Mouse (Mus musculus) midbrain, embryonic 15.5 days (tissue): Measurements from ENCODE around the gene Nsf. TPM values are rescaled to one million over a fixed set of nuclear protein-coding genes. Genes with fewer than 3 reads are reported as not detected.

Experiments
- ATAC-seq: fragments of 200-750 bp; cut with Nextera tagmentation; replicated peaks from 2 replicates; pipeline ENCODE4 v1.8.0; 2017; ENCODE audit warnings: moderate TSS enrichment
- H3K27ac ChIP-seq: fragments of 300-500 bp; sonication (generic); 2 replicates; pipeline ENCODE4 v1.5.1; 2015; ENCODE audit warnings: mild to moderate bottlenecking, inconsistent platforms
- H3K27me3 ChIP-seq: fragments of 300-500 bp; sonication (generic); replicated peaks from 2 replicates; pipeline ENCODE4 v1.6.1; 2015; ENCODE audit warnings: inconsistent platforms
- H3K36me3 ChIP-seq: fragments of 300-500 bp; sonication (generic); replicated peaks from 2 replicates; pipeline ENCODE4 v1.6.1; 2015; ENCODE audit warnings: inconsistent platforms
- H3K4me1 ChIP-seq: fragments of 300-500 bp; sonication (generic); 2 replicates; pipeline ENCODE4 v1.6.1; 2015; ENCODE audit warnings: inconsistent platforms
- H3K4me2 ChIP-seq: fragments of 300-500 bp; sonication (generic); 2 replicates; pipeline ENCODE4 v1.6.1; 2015; ENCODE audit warnings: inconsistent platforms, mild to moderate bottlenecking, moderate library complexity
- H3K4me3 ChIP-seq: fragments of 300-500 bp; sonication (generic); 2 replicates; pipeline ENCODE4 v1.5.1; 2015; ENCODE audit warnings: mild to moderate bottlenecking, inconsistent platforms
- H3K9ac ChIP-seq: fragments of 300-500 bp; sonication (generic); 2 replicates; pipeline ENCODE4 v1.6.1; 2015; ENCODE audit warnings: mild to moderate bottlenecking, inconsistent platforms
- H3K9me3 ChIP-seq: fragments of 300-500 bp; sonication (generic); 2 replicates; pipeline ENCODE4 v1.6.1; 2016; ENCODE audit warnings: inconsistent platforms
- WGBS: fragments of 180-500 bp; shearing (Covaris S2); methylation state at CpG from one replicate; pipeline ENCODE4 v1.1.7; 2015; ENCODE audit warnings: mixed read lengths; 5-methylcytosine and 5-hydroxymethylcytosine counted together
- polyA plus RNA-seq: library from polyadenylated mRNA; unstranded; fragments of >200 nt; fragmentation: Nextera tagmentation; extraction: Ambion mirVana; gene quantifications from 2 replicates; pipeline ENCODE4 v1.2.1, GENCODE M21; 2015

Nsf gene
- polyA plus RNA-seq, 1 experiment from 2014 or later: 203 TPM

- Histone ChIP-seq H3K9me3 (no peaks in the 10 kb centered on the region), H3K9ac (no peak overlapping the region), H3K4me3 (no peak overlapping the region), H3K36me3 (0 out of 2 replicates have a peak, but pooled peaks cover 6% of the 10 kb centered on the region), H3K27ac (peak overlapping the region; percentile 73), H3K4me2 (peak overlapping the region; percentile 11; the same call in 1 of the 2 replicates), H3K27me3 (no peaks in the 10 kb centered on the region), H3K4me1 (peaks cover 28% of the 10 kb centered on the region)
- ATAC-seq: peak; percentile 35; the same call in 1 of the 2 replicates
- 11% methylated on average over 10 of the region's 10 CpGs for WGBS
Observed at GRCm38 (mm10) chr11:103853284-103853920, 100.5 kb downstream of the Nsf start.

GRCm38 (mm10) chr11:103852590-103853283 lies 101.1 kb downstream of the Nsf start:
- Histone ChIP-seq H3K4me2 (no peak overlapping the region), H3K4me1 (peaks cover 28% of the 10 kb centered on the region), H3K9me3 (no peaks in the 10 kb centered on the region), H3K27ac (peak overlapping the region; percentile 73), H3K4me3 (no peak overlapping the region), H3K9ac (no peak overlapping the region), H3K36me3 (no peaks in the 10 kb centered on the region), H3K27me3 (no peaks in the 10 kb centered on the region)
- 30% methylated on average over 16 of the region's 16 CpGs for WGBS
- no peak for ATAC-seq

GRCm38 (mm10) chr11:103848287-103848686 lies 105.6 kb downstream of the Nsf start:
- Histone ChIP-seq H3K27ac (no peak overlapping the region), H3K4me2 (no peak overlapping the region), H3K4me3 (no peak overlapping the region), H3K9ac (no peak overlapping the region), H3K9me3 (no peaks in the 10 kb centered on the region), H3K27me3 (no peaks in the 10 kb centered on the region), H3K4me1 (peaks cover 13% of the 10 kb centered on the region), H3K36me3 (0 out of 2 replicates have a peak, but pooled peaks cover 3% of the 10 kb centered on the region)
- WGBS: 92% methylated on average over 11 of the region's 11 CpGs
- ATAC-seq: no peak

- Histone ChIP-seq H3K9ac (no peak overlapping the region), H3K4me3 (no peak overlapping the region), H3K9me3 (no peaks in the 10 kb centered on the region), H3K4me1 (peaks cover 21% of the 10 kb centered on the region), H3K27me3 (no peaks in the 10 kb centered on the region), H3K4me2 (peak overlapping the region; percentile 16), H3K27ac (peak overlapping the region; percentile 72), H3K36me3 (no peaks in the 10 kb centered on the region)
- ATAC-seq: peak; percentile 82
- 2% methylated on average over 11 of the region's 11 CpGs for WGBS
Observed at GRCm38 (mm10) chr11:103840834-103841233, 113.0 kb downstream of the Nsf start.

GRCm38 (mm10) chr11:103838955-103839354 lies 114.9 kb downstream of the Nsf start:
- no peak for ATAC-seq
- 84% methylated on average over 2 of the region's 2 CpGs for WGBS
- Histone ChIP-seq H3K9ac (no peak overlapping the region), H3K27ac (no peak overlapping the region), H3K36me3 (no peaks in the 10 kb centered on the region), H3K9me3 (no peaks in the 10 kb centered on the region), H3K4me2 (no peak overlapping the region), H3K27me3 (no peaks in the 10 kb centered on the region), H3K4me1 (peaks cover 21% of the 10 kb centered on the region), H3K4me3 (no peak overlapping the region)

GRCm38 (mm10) chr11:103832331-103832730 lies 121.5 kb downstream of the Nsf start:
- no peak overlapping the region for H3K9ac ChIP-seq
- no peaks in the 10 kb centered on the region for H3K4me1 ChIP-seq
- 86% methylated on average over 4 of the region's 4 CpGs for whole genome bisulfite sequencing
- H3K36me3 ChIP-seq: peaks cover 3% of the 10 kb centered on the region; the same call in 1 of the 2 replicates
- H3K27ac ChIP-seq: no peak overlapping the region
- no peak for ATAC-seq
- no peak overlapping the region for H3K4me2 ChIP-seq
- no peaks in the 10 kb centered on the region for H3K9me3 ChIP-seq
- no peak overlapping the region for H3K4me3 ChIP-seq
- no peaks in the 10 kb centered on the region for H3K27me3 ChIP-seq

GRCm38 (mm10) chr11:103831766-103832165 lies 122.1 kb downstream of the Nsf start:
- no peaks in the 10 kb centered on the region for H3K9me3 ChIP-seq
- H3K36me3 ChIP-seq: peaks cover 8% of the 10 kb centered on the region; the same call in 1 of the 2 replicates
- WGBS: 69% methylated on average over 3 of the region's 3 CpGs
- H3K27ac ChIP-seq: no peak overlapping the region
- no peak overlapping the region for H3K4me2 ChIP-seq
- H3K9ac ChIP-seq: no peak overlapping the region
- ATAC-seq: no peak
- H3K4me3 ChIP-seq: no peak overlapping the region
- no peaks in the 10 kb centered on the region for H3K27me3 ChIP-seq
- H3K4me1 ChIP-seq: no peaks in the 10 kb centered on the region

- Histone ChIP-seq H3K4me1 (no peaks in the 10 kb centered on the region), H3K4me3 (no peak overlapping the region), H3K27ac (no peak overlapping the region), H3K9me3 (no peaks in the 10 kb centered on the region), H3K9ac (no peak overlapping the region), H3K36me3 (peaks cover 8% of the 10 kb centered on the region; the same call in 1 of the 2 replicates), H3K27me3 (no peaks in the 10 kb centered on the region), H3K4me2 (no peak overlapping the region)
- ATAC-seq: no peak
- WGBS: 85% methylated on average over 9 of the region's 9 CpGs
Observed at GRCm38 (mm10) chr11:103830476-103830875, 123.4 kb downstream of the Nsf start.

GRCm38 (mm10) chr11:103829956-103830355 lies 123.9 kb downstream of the Nsf start:
- H3K9me3 ChIP-seq: no peaks in the 10 kb centered on the region
- H3K36me3 ChIP-seq: peaks cover 12% of the 10 kb centered on the region; the same call in 1 of the 2 replicates
- 62% methylated on average over 4 of the region's 4 CpGs for WGBS
- no peak overlapping the region for H3K9ac ChIP-seq
- ATAC-seq: no peak
- H3K27ac ChIP-seq: no peak overlapping the region
- no peaks in the 10 kb centered on the region for H3K4me1 ChIP-seq
- H3K4me3 ChIP-seq: no peak overlapping the region
- H3K27me3 ChIP-seq: no peaks in the 10 kb centered on the region
- no peak overlapping the region for H3K4me2 ChIP-seq

GRCm38 (mm10) chr11:103828866-103829265 lies 125.0 kb downstream of the Nsf start:
- Histone ChIP-seq H3K27me3 (no peaks in the 10 kb centered on the region), H3K4me3 (no peak overlapping the region)
- 82% methylated on average over 7 of the region's 7 CpGs for WGBS

GRCm38 (mm10) chr11:103827201-103827600 lies 126.7 kb downstream of the Nsf start:
- Histone ChIP-seq H3K9me3 (no peaks in the 10 kb centered on the region), H3K4me1 (no peaks in the 10 kb centered on the region), H3K36me3 (peaks cover 26% of the 10 kb centered on the region), H3K27ac (no peak overlapping the region), H3K27me3 (no peaks in the 10 kb centered on the region), H3K4me3 (no peak overlapping the region), H3K4me2 (no peak overlapping the region), H3K9ac (no peak overlapping the region)
- no peak for ATAC-seq
- 96% methylated on average over 6 of the region's 6 CpGs for WGBS

More at GRCm38 (mm10) chr11:103828866-103829265, 125.0 kb downstream of the Nsf start:
- no peaks in the 10 kb centered on the region for H3K9me3 ChIP-seq
- no peak overlapping the region for H3K9ac ChIP-seq
- H3K4me1 ChIP-seq: no peaks in the 10 kb centered on the region
- H3K4me2 ChIP-seq: no peak overlapping the region
- peaks cover 14% of the 10 kb centered on the region for H3K36me3 ChIP-seq
- no peak overlapping the region for H3K27ac ChIP-seq
- no peak for ATAC-seq

GRCm38 (mm10) chr11:103816719-103817118 lies 137.1 kb downstream of the Nsf start:
- Histone ChIP-seq H3K9ac (no peak overlapping the region), H3K27me3 (peaks cover 7% of the 10 kb centered on the region), H3K36me3 (peaks cover 9% of the 10 kb centered on the region; the same call in 1 of the 2 replicates), H3K4me2 (no peak overlapping the region), H3K4me3 (no peak overlapping the region), H3K9me3 (no peaks in the 10 kb centered on the region), H3K27ac (no peak overlapping the region), H3K4me1 (peaks cover 8% of the 10 kb centered on the region; the same call in 1 of the 2 replicates)
- ATAC-seq: no peak
- 93% methylated on average over 8 of the region's 8 CpGs for WGBS
